Mouse (Mus musculus): ENCODE measurements around the gene Fahd2a. TPM values are rescaled to one million over a fixed set of nuclear protein-coding genes. Genes with fewer than 3 reads are reported as not detected.

The Fahd2a gene
- total and polyA plus RNA-seq, 2 experiments from 2014 or later = 27.3 to 32.4 TPM

DNA sequence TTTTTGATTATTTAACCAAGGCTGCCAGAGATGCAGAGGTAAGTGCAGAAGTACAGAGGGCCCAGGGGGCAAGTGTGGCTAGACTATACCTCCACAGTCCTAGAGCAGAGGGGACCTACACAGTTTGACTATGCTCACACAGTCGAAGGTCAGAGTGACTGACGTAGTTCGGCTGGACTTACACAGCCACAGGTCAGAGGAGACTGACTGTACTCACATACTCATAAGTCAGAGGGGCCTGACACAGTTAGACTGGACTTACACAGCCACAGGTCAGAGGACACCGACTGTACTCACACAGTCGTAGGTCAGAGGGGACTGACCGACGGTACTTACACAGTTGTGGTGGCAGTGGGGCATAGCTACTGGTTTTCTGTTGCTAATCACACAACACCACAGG is 45.6 kb downstream of the Fahd2a start:
- H3K9ac ChIP-seq (replicated peaks; ENCODE audit: low read length, poor library complexity, severe bottlenecking) = no peak overlapping the region
- TF ChIP-seq CTCF (IDR thresholded peaks at IDR 0.05) = no peak
- H3K9me3 ChIP-seq (ENCODE audit: low read length) = no peaks in the 10 kb centered on the region
- H3K36me3 ChIP-seq (ENCODE audit: insufficient read depth, low read length) = no peaks in the 10 kb centered on the region
- H3K27ac ChIP-seq (ENCODE audit: low read depth, low read length) = no peak overlapping the region
- ATAC-seq (ENCODE audit: low FRiP score) (no peak), DNase-seq (ENCODE audit: low spot score) (no peak)
- WGBS = 91% methylated on average over 7 of the region's 7 CpGs
- no peak overlapping the region for H3K4me2 ChIP-seq (ENCODE audit: low read depth, low read length, poor library complexity, severe bottlenecking)
- H3K4me1 ChIP-seq (ENCODE audit: insufficient read depth, low read length) = no peaks in the 10 kb centered on the region
- H3K4me3 ChIP-seq (ENCODE audit: low read depth, low read length) = no peak overlapping the region
- no peaks in the 10 kb centered on the region for H3K27me3 ChIP-seq (ENCODE audit: insufficient read depth, low read length)

- no peak for ATAC-seq (ENCODE audit: low FRiP score)
- no peak for DNase-seq (ENCODE audit: low spot score)
- no peaks in the 10 kb centered on the region for H3K27me3 ChIP-seq (ENCODE audit: insufficient read depth, low read length)
- H3K27ac ChIP-seq (ENCODE audit: low read depth, low read length) = no peak overlapping the region
- no peak overlapping the region for H3K9ac ChIP-seq (replicated peaks; ENCODE audit: low read length, poor library complexity, severe bottlenecking)
- H3K4me3 ChIP-seq (ENCODE audit: low read depth, low read length) = no peak overlapping the region
- no peaks in the 10 kb centered on the region for H3K9me3 ChIP-seq (ENCODE audit: low read length)
- no peaks in the 10 kb centered on the region for H3K4me1 ChIP-seq (ENCODE audit: insufficient read depth, low read length)
- no peaks in the 10 kb centered on the region for H3K36me3 ChIP-seq (ENCODE audit: insufficient read depth, low read length)
- TF ChIP-seq CTCF (IDR thresholded peaks at IDR 0.05) = no peak
- 90% methylated on average over 5 of the region's 5 CpGs for WGBS
- H3K4me2 ChIP-seq (ENCODE audit: low read depth, low read length, poor library complexity, severe bottlenecking) = no peak overlapping the region
Measured at GRCm38 (mm10) chr2:127394606-127395161, 49.7 kb downstream of the Fahd2a start.

- TF ChIP-seq CTCF (IDR thresholded peaks at IDR 0.05) = no peak
Measured at GRCm38 (mm10) chr2:127391323-127391722, 53.0 kb downstream of the Fahd2a start.

GRCm38 (mm10) chr2:127390846-127391245 is 53.5 kb downstream of the Fahd2a start:
- Histone ChIP-seq H3K4me3 (ENCODE audit: low read depth, low read length) (no peak overlapping the region), H3K4me2 (ENCODE audit: low read depth, low read length, poor library complexity, severe bottlenecking) (no peak overlapping the region), H3K4me1 (ENCODE audit: insufficient read depth, low read length) (no peaks in the 10 kb centered on the region), H3K9ac (replicated peaks; ENCODE audit: low read length, poor library complexity, severe bottlenecking) (no peak overlapping the region), H3K27me3 (ENCODE audit: insufficient read depth, low read length) (no peaks in the 10 kb centered on the region), H3K9me3 (ENCODE audit: low read length) (no peaks in the 10 kb centered on the region), H3K27ac (ENCODE audit: low read depth, low read length) (no peak overlapping the region), H3K36me3 (ENCODE audit: insufficient read depth, low read length) (no peaks in the 10 kb centered on the region)
- no peak for DNase-seq (ENCODE audit: low spot score)
- no peak for ATAC-seq (ENCODE audit: low FRiP score)
- WGBS = 71% methylated on average over 4 of the region's 4 CpGs
- no peak for TF ChIP-seq CTCF (IDR thresholded peaks at IDR 0.05)

More at GRCm38 (mm10) chr2:127391323-127391722, 53.0 kb downstream of the Fahd2a start:
- WGBS = 81% methylated on average over 3 of the region's 3 CpGs
- DNase-seq (ENCODE audit: low spot score) = no peak
- Histone ChIP-seq H3K4me3 (ENCODE audit: low read depth, low read length) (no peak overlapping the region), H3K9me3 (ENCODE audit: low read length) (no peaks in the 10 kb centered on the region), H3K4me1 (ENCODE audit: insufficient read depth, low read length) (no peaks in the 10 kb centered on the region), H3K4me2 (ENCODE audit: low read depth, low read length, poor library complexity, severe bottlenecking) (no peak overlapping the region), H3K27ac (ENCODE audit: low read depth, low read length) (no peak overlapping the region), H3K9ac (replicated peaks; ENCODE audit: low read length, poor library complexity, severe bottlenecking) (no peak overlapping the region), H3K36me3 (ENCODE audit: insufficient read depth, low read length) (no peaks in the 10 kb centered on the region), H3K27me3 (ENCODE audit: insufficient read depth, low read length) (no peaks in the 10 kb centered on the region)
- ATAC-seq (ENCODE audit: low FRiP score) = no peak

DNA sequence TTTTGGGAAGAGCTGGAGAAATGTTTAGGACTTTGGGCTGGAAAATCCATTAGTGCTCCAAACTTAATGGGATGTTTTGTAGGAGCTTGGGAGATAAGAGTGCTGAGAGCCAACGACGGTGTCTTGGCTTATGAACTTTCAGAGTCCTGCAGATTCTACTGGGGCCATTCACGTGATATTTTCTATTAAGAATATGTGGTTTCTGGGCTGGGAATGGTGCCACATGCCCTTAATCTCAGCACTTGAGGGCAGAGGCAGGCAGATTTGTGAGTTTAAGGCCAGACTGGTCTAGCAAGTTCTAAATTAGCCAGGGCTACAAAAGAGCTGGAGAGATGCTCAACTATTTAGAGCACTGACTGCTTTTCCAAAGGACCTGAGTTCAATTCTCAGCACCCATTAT is 54.0 kb downstream of the Fahd2a start:
- DNase-seq (ENCODE audit: low spot score) (no peak), ATAC-seq (ENCODE audit: low FRiP score) (no peak)
- TF ChIP-seq CTCF (IDR thresholded peaks at IDR 0.05) = no peak
- Histone ChIP-seq H3K36me3 (ENCODE audit: insufficient read depth, low read length) (no peaks in the 10 kb centered on the region), H3K9me3 (ENCODE audit: low read length) (no peaks in the 10 kb centered on the region), H3K4me1 (ENCODE audit: insufficient read depth, low read length) (no peaks in the 10 kb centered on the region), H3K4me2 (ENCODE audit: low read depth, low read length, poor library complexity, severe bottlenecking) (no peak overlapping the region), H3K9ac (replicated peaks; ENCODE audit: low read length, poor library complexity, severe bottlenecking) (no peak overlapping the region), H3K27ac (ENCODE audit: low read depth, low read length) (no peak overlapping the region), H3K27me3 (ENCODE audit: insufficient read depth, low read length) (no peaks in the 10 kb centered on the region), H3K4me3 (ENCODE audit: low read depth, low read length) (no peak overlapping the region)
- 92% methylated on average over 3 of the region's 3 CpGs for WGBS

GRCm38 (mm10) chr2:127387521-127387920 is 56.8 kb downstream of the Fahd2a start:
- H3K27ac ChIP-seq (ENCODE audit: low read depth, low read length) = no peak overlapping the region
- no peak for DNase-seq (ENCODE audit: low spot score)
- no peaks in the 10 kb centered on the region for H3K27me3 ChIP-seq (ENCODE audit: insufficient read depth, low read length)
- no peaks in the 10 kb centered on the region for H3K36me3 ChIP-seq (ENCODE audit: insufficient read depth, low read length)
- H3K4me3 ChIP-seq (ENCODE audit: low read depth, low read length) = no peak overlapping the region
- H3K4me2 ChIP-seq (ENCODE audit: low read depth, low read length, poor library complexity, severe bottlenecking) = no peak overlapping the region
- no peaks in the 10 kb centered on the region for H3K4me1 ChIP-seq (ENCODE audit: insufficient read depth, low read length)
- TF ChIP-seq CTCF (IDR thresholded peaks at IDR 0.05) = no peak
- ATAC-seq (ENCODE audit: low FRiP score) = no peak
- WGBS = 78% methylated on average over 2 of the region's 2 CpGs
- H3K9me3 ChIP-seq (ENCODE audit: low read length) = no peaks in the 10 kb centered on the region
- H3K9ac ChIP-seq (replicated peaks; ENCODE audit: low read length, poor library complexity, severe bottlenecking) = no peak overlapping the region

Other genes starting within 250 kb of the Fahd2a start
- gene 1810024B03Rik, start 236.3 kb downstream of the Fahd2a start, total RNA-seq (2014; rRNA removed) = 0.66 TPM in 1 of 2 replicates, not detected in the other
- gene 1810024B03Rik, start 236.3 kb downstream of the Fahd2a start, polyA plus RNA-seq (2015; fragmentation: Nextera tagmentation; extraction: Ambion mirVana) = 0.96 and 1.2 TPM in 2 replicates
- gene Snrnp200, start 236.2 kb downstream of the Fahd2a start, total RNA-seq (2014; rRNA removed) = 95.1 and 106 TPM in 2 replicates
- 32.5 and 32.9 TPM in 2 replicates for gene Snrnp200, start 236.2 kb downstream of the Fahd2a start, polyA plus RNA-seq (2015; fragmentation: Nextera tagmentation; extraction: Ambion mirVana)
- 27.5 and 33.9 TPM in 2 replicates for gene Ciao1, start 196.7 kb downstream of the Fahd2a start, total RNA-seq (2014; rRNA removed)
- gene Ciao1, start 196.7 kb downstream of the Fahd2a start, polyA plus RNA-seq (2015; fragmentation: Nextera tagmentation; extraction: Ambion mirVana) = 23.9 and 29.8 TPM in 2 replicates
- gene Tmem127, start 196.7 kb downstream of the Fahd2a start, total RNA-seq (2014; rRNA removed) = 108 and 131 TPM in 2 replicates
- 74.0 and 75.5 TPM in 2 replicates for gene Tmem127, start 196.7 kb downstream of the Fahd2a start, polyA plus RNA-seq (2015; fragmentation: Nextera tagmentation; extraction: Ambion mirVana)
- 151 and 167 TPM in 2 replicates for gene Stard7, start 174.3 kb downstream of the Fahd2a start, total RNA-seq (2014; rRNA removed)
- gene Stard7, start 174.3 kb downstream of the Fahd2a start, polyA plus RNA-seq (2015; fragmentation: Nextera tagmentation; extraction: Ambion mirVana) = 100 and 104 TPM in 2 replicates
- 10.8 and 18.0 TPM in 2 replicates for gene Dusp2, start 108.4 kb downstream of the Fahd2a start, total RNA-seq (2014; rRNA removed)
- gene Dusp2, start 108.4 kb downstream of the Fahd2a start, polyA plus RNA-seq (2015; fragmentation: Nextera tagmentation; extraction: Ambion mirVana) = 23.0 and 23.6 TPM in 2 replicates
- gene Astl, start 105.9 kb downstream of the Fahd2a start, total RNA-seq (2014; rRNA removed) = not detected in 2 replicates
- gene Astl, start 105.9 kb downstream of the Fahd2a start, polyA plus RNA-seq (2015; fragmentation: Nextera tagmentation; extraction: Ambion mirVana) = not detected in 2 replicates
- gene Adra2b, start 81.4 kb downstream of the Fahd2a start, total RNA-seq (2014; rRNA removed) = 0.66 and 0.71 TPM in 2 replicates
- 0.54 and 0.68 TPM in 2 replicates for gene Adra2b, start 81.4 kb downstream of the Fahd2a start, polyA plus RNA-seq (2015; fragmentation: Nextera tagmentation; extraction: Ambion mirVana)
- gene Gpat2, start 19.4 kb downstream of the Fahd2a start, total RNA-seq (2014; rRNA removed) = 0.09 and 0.55 TPM in 2 replicates
- 0.16 and 0.23 TPM in 2 replicates for gene Gpat2, start 19.4 kb downstream of the Fahd2a start, polyA plus RNA-seq (2015; fragmentation: Nextera tagmentation; extraction: Ambion mirVana)
- 24.6 and 33.2 TPM in 2 replicates for gene Kcnip3, start 77.5 kb upstream of the Fahd2a start, total RNA-seq (2014; rRNA removed)
- 14.2 and 17.1 TPM in 2 replicates for gene Kcnip3, start 77.5 kb upstream of the Fahd2a start, polyA plus RNA-seq (2015; fragmentation: Nextera tagmentation; extraction: Ambion mirVana)
- 0.44 TPM in 1 of 2 replicates, not detected in the other for gene Prom2, start 96.9 kb upstream of the Fahd2a start, total RNA-seq (2014; rRNA removed)
- gene Prom2, start 96.9 kb upstream of the Fahd2a start, polyA plus RNA-seq (2015; fragmentation: Nextera tagmentation; extraction: Ambion mirVana) = 0.06 and 0.09 TPM in 2 replicates
- 6.8 and 7.0 TPM in 2 replicates for gene Zfp661, start 142.5 kb upstream of the Fahd2a start, total RNA-seq (2014; rRNA removed)
- gene Zfp661, start 142.5 kb upstream of the Fahd2a start, polyA plus RNA-seq (2015; fragmentation: Nextera tagmentation; extraction: Ambion mirVana) = 3.7 and 4.1 TPM in 2 replicates
- gene Mrps5, start 142.7 kb upstream of the Fahd2a start, total RNA-seq (2014; rRNA removed) = 69.4 and 87.5 TPM in 2 replicates
- gene Mrps5, start 142.7 kb upstream of the Fahd2a start, polyA plus RNA-seq (2015; fragmentation: Nextera tagmentation; extraction: Ambion mirVana) = 134 and 140 TPM in 2 replicates
- 2.6 and 4.3 TPM in 2 replicates for gene Mal, start 212.1 kb upstream of the Fahd2a start, total RNA-seq (2014; rRNA removed)
- 2.1 and 3.3 TPM in 2 replicates for gene Mal, start 212.1 kb upstream of the Fahd2a start, polyA plus RNA-seq (2015; fragmentation: Nextera tagmentation; extraction: Ambion mirVana)

Data from midbrain, postnatal 0 days (tissue).